Mouse (Mus musculus): Measurements from ENCODE around the gene Syngr2.

- TF ChIP-seq EP300 (IDR thresholded peaks at IDR 0.05; ENCODE audit: low read depth) (no peak), CTCF (IDR thresholded peaks at IDR 0.05; ENCODE audit: low read depth) (no peak)
These were observed 26.8 kb upstream of the Syngr2 start for GRCm38 (mm10) chr11:117782705-117783034.
